Mouse (Mus musculus) kidney, postnatal 14 days (tissue): ENCODE results near the gene Mmd.
"Not testable (repeated sequence)": the region's sequence is repeated elsewhere in the genome, so short reads cannot be mapped to it uniquely, and the experiment has no call there.

Source experiments
- DNase-seq: peaks from one replicate; pipeline ENCODE4 v3.0.0; 2022; ENCODE audit warnings: mixed read lengths

Mmd gene

DNA sequence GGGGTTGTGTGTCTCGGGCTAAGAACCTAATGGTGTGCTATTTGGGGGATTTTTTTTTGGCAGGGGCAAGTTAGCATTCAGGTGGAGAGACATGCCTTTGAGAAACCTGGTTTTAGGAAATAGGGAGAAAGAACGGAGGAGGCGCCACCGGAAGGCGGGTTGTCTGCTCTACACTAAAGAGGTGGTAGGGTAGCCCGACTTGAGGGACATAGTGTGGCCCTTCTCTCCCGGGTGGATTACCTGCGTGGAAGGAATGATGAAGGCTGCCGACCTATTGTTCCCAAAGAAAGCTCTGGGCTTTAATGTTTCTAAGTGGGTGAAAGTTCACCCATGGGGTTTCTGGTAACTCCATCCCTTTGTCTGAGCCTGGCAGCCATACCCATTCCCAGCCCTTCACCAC is 933 bp downstream of the Mmd start:
- no peak for DNase-seq

DNA sequence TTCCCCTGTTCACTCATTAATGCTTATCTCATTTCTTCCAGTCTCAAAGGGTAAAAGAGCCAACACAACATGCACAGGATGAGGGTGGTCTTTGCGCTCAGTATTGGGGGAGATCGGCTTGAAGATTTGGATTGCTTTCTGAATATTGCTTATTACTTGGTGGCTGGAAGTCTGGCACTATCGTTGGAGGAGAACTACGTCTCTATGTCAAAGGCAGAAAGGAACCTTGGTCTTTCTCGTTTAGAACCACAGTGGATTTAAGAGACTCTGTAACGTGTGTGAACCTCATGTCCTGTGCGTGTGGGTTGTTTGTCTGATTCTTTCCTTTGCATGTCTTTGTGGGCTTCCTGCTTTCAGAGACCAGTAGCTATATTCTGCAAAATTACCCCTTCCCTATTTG is 1.5 kb downstream of the Mmd start:
- no peak for DNase-seq

DNA sequence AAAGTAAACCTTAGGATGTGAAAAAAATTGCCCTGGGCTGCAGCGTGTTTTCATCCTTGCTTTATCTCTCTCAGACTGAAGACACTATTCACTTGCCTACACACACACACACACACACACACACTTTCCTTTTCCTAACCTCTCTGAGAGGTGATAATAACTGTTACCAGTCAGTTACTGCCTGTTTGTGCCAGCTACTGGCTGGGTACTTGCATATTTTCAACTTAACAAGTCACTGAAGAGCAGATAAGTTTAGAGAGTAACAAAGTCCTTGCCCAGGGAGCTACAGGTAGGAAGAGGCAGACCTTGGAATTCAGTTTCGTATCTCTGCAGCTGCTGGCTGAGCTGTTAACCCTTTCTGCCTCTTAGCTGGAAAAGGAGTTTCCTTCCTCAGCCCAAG is 2.7 kb downstream of the Mmd start:
- peak; percentile 27 for DNase-seq

DNA sequence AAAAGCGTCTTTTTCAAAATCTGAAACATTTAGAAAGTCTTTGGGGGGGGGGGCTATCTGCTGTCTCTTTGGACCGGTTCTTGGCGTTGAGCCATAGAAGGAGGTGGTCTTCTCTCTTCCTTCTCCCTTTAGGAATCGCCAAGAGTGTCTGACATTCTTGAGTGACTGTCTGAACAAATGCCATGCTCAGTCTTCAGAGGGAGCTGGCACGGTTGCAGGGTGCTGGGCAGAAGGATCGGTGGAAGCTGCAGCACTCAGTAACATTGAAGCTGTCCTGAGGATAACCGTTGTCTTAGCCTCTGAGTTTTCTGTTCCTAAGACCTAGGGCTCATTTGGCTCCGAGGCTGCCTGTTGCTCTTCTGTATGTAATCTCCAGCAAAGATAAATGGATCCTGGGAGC is 3.1 kb downstream of the Mmd start:
- no peak for DNase-seq

DNA sequence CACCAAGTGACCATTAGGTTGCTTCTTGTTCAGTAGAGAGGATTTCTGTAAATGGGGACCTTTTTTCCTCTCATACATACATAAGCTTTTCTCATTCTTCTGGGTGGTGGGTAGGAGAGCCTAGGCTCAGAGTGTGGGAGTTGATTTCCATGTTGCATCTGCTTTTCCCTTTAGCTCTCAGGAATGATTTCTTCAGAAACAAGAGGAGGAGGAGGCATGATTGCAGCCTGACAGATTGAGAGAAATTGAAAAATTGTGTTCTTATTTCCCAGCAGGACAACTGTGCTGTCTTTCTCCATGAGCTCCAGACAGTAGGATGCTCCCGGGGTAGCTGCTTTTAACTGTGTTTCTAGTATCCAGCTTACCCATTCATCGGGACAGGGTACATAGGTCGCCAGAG is 5.3 kb downstream of the Mmd start:
- no peak for DNase-seq

DNA sequence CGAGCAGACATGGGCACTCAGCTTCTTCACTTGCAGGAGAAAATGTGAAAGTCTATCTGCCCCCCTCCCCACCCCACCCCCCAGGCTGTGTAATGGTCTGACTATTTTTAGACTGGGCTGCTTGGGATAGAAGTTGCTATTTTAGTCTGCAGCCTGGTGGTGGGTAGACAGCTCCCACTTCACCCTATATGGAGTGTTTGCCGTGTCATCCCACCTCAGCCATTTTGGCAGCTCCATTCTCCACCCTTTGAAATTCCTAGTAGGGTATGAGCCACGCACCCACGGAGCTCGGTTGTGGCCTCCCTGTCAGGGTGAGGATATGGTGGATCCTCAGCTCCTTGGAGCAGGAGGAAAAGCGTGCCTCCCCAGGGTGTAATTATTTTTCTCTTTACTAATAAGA is 6.4 kb downstream of the Mmd start:
- no peak for DNase-seq

DNA sequence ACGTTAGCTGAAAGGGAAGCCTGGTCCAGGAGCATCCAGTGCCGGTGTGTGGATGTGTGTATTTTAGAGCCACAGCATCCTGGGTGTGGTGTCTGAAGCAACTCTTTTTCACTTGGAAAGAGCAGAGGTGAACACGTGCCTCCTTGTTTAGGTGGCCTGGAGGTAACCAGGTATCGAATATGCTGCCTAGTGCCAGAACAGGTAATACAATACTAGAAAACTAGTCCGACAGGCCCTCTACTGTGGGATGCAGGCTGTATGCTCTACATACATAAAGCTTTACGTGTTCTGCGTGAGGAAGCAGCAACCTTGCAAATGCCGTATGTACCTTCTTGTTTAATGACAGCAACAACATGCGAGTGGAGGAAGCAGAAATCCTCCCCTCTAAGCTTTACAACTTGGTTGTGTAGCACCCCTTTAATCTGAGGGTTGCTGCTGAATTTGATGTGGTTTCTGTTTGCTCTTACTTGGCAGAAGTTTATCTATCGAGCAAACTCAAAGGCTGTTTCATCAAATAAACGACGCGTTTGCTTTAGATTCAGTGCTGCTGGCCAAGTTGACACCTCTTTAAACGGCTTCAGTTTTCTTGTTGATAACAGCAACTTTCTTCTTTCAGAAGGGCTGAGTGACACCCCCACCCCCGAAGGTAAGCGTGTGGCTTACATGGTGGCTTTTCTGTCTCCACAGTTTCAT is 7.7 kb downstream of the Mmd start:
- DNase-seq = no peak

DNA sequence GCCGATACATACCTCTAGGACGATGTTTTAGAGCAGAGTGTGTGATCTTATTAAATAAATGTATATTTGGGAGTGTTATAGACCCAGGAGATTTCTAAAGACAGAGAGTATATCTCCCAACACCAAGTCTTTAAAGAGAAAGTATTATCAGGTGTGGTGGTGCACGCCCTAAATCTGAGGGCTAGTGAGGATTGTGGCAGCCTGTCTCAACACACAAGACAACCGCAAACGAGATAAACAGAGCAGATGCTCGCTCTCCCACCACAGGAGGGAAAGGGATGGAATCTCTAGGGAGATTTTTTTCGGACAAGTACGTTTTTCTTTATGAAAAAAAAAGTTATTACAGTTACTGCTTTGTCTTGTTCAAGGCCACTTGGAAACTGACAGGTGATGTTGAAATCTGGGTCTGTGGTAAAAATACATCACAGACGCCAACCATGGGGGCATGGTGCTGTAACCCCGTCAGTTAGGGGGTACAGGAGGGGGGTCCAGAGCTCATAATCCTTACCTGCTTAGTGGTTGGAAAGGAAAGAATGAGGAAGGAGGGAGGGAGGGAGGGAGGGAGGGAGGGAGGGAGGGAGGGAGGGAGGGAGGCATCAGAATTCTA is 9.2 kb downstream of the Mmd start:
- DNase-seq = no peak

DNA sequence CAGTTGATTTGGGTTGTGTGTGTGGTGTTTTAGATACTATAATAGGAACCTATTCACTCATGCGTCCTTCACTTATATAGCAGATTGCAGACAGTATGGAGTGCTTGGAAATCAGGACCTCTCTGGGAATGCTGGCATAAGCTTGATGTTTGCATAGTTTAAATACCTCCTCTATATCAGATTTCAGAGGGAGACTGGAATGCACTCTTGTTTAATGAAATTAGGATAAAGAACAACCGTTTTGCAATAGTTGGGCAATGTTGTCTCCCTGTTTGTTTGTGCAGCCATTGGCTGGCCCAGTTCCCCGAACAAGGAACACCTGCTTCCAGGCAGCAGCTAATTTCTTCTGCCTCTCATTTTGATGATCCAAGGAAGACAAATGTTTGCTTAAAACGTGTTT is 9.8 kb downstream of the Mmd start:
- DNase-seq = peak; percentile 33

DNA sequence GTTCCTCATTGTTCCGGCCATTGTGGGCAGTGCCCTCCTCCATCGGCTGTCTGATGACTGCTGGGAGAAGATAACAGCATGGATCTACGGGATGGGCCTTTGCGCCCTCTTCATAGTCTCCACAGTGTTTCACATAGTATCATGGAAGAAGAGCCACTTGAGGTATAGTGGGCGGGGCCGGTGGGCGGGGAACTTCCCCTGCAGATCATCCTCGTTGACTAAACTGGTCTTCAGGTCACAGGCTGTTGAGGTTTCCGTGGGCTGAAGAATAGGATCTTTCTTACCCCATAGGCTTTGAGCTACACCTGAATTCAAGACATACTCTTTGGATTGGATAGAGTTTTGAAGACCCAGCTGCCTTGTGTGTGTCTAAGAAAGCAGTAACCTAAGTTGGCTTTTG is 10.6 kb downstream of the Mmd start:
- no peak for DNase-seq

DNA sequence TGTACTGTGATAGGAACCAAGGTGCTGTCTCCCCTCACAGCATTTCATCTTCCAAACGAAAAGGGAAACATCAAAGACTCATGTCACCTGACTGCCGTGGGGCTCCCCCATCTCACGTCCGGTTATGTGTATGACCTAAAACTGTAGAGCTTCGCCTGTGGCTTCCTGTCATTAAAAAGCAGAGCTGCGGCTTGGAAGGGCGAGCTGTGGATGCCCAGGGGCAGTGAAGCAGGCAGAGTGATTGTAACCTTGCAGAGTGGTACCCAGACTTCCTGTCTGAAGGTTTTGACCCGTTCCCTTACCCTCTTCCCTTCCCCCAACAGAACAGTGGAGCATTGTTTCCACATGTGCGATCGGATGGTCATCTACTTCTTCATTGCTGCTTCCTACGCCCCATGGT is 14.9 kb downstream of the Mmd start:
- no peak for DNase-seq

DNA sequence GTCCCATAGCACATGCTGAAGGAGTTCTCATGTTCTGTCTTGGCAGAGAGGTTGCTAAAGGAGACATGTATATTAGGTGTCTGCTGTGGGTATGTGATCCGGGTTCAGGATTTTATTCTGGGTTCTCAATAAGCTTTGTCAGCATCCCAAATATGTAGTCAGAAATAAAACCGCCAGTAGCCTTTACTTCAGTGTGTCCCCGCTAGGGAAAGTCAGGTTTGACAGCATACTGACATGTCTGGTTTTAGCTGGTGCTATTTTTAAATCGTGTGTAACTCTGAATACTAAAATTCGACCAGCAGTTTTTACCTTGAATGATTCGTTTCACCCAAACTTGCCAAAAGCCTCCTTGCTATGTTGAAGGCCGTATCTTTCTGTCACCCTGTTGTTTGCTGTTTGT is 16.3 kb downstream of the Mmd start:
- DNase-seq = no peak

DNA sequence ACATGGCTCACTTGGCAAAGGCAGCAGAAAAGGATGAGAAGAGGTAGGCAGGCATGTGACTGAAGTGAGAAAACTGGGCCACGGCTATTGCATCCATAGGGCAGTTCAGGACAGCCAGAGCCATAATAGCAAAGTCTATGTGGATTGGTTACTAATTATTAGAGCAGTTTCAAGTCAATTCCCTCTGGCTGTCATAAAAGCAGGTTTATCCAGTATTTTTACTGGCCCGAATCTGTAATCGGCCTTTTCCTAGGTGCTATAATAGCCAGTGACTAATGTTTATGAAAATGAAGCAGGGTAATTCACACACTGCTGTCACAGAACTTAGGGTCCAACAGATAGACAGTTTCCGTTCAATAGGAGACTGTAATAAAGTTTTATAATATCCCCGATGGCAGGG is 19.7 kb downstream of the Mmd start:
- DNase-seq = peak; percentile 66

DNA sequence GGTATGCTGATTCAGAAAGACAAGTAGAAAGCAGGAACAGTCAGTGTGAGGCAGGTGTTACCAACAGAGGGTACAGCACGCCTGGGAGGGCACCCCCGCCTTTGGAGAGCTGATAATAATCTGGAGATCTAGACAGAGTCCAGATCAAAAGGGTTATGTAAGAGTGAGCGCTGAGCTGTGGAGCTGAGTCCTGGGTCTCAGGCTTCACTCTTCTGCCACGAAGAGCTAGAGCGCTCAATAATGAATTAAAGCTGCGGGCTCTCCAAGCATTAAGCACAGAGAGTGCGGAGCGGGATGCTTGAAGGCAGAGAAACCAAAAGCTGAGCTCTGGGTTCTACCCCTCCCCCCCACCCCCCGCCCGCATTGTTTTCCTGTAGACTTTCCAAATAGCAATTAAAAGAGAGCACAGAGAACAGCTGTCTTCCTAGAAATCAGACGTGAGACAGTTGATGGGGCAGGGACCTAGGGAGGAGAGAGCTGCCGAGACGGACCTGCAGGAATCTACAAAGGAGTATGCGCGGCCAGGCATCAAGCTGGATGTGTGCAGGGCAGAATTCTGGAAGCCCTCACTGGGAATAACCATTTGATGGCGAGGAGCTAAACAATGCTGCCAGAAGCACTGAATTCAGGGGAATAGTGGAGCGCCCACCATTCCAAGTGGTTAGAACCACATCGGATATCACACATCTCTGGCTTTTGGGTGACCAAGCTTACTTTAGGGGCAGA is 20.3 kb downstream of the Mmd start:
- DNase-seq = peak; percentile 57

DNA sequence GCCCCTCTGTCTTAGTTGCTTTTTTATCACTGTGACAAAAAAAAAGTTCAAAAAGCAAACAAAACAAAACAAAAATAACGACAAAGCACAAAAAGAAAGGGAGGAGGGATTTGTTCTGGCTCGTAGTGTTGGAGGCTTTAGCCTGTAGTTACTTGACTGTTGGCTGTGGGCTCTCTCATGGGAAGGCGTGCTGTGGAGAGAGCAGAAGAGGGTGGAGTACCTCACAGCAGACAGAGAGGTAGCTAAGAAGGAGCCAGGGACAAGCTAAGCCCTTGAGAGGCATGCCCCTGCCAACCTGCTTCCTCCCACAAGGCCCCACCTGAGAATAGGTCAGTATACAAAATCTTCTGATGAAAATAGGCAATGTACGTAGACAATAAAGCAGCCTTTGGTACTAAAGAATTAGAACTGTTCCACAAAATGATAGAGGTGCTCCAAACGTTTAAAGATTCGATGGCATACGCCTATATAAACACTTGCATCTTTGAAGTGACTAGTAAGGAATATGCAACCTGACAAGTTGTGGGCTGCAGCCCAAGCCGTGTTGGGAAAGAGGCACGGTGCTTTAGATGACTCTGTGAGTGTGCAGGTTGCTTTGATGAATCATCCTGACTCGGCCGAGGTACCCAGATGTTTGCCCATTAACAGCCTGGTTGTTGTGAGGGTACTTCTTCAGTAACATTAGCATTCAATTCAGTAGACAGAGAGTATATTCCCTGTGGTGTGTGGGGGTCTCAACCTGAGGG is 21.0 kb downstream of the Mmd start:
- no peak for DNase-seq

DNA sequence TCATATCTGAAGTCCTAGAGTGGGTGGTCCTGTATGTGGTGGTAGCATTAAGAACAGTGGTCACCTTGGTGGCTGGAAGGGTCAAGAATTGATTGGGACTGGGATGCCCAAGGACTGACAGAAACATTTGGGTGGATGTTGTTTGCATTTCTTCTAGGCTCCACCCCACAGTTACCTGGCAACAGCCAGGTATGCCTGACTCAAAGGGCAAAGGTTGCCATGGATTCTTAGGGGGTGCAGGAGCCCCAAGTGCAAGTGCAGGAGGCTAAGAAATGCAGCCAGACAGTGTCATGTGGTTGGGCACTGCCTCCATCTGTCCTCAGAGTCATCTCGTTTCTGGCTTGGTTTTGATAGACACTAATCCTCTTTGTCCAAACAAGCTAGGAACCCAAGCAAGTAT is 24.9 kb downstream of the Mmd start:
- no peak for DNase-seq

DNA sequence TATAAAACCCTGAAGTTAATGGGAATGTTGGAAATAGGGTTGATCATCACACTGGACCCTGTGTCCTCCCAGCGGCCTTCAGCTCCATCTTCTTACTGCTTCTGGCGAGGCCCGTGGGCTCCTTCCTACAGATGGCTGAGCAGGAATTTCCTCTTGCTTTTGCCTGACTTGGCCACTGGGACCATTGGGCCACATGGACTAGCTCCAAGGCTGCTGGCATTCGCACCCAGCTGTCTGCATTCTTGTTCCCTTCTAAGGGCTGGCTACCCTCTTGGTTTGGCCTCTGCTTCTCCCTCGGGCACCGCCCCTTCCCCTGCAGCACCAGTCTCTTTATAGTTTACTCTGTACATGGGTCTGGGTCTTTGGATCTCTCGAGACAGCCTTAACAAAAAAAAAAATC is 26.4 kb downstream of the Mmd start:
- DNase-seq = peak; percentile 23

DNA sequence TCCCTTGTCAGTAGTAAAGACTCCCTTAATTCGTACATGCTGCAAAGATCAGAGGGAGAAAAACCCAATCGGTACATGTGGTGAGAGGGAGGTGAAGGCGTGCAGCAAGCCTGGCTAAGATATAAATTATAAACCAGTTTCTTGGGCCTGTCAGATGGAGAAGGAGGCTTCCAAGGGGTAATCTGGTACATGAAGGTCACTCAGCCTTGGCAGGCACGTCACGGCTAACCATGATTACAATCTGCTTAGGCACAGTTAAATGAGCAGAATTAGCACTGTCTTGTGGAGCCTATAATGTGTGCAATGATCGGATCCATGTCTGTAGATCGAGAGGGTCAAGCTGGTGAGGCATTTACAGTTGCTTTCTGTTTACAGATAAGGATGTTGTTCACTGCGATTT is 26.9 kb downstream of the Mmd start:
- DNase-seq = no peak

DNA sequence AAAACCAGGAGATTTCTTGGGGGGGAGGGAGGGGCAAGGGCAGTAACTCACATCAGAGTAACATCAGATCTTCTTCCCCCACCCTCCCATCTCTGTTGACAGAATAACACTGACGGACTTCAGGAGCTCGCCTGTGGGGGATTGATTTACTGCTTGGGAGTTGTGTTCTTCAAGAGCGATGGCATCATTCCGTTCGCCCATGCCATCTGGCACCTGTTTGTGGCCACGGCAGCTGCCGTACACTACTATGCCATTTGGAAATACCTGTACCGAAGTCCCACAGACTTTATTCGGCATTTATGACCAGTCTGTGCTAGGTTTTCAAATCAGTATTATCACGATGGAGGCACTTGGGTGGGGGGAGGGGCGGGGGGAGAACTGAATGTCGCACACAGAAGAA is 27.3 kb downstream of the Mmd start:
- DNase-seq = no peak

DNA sequence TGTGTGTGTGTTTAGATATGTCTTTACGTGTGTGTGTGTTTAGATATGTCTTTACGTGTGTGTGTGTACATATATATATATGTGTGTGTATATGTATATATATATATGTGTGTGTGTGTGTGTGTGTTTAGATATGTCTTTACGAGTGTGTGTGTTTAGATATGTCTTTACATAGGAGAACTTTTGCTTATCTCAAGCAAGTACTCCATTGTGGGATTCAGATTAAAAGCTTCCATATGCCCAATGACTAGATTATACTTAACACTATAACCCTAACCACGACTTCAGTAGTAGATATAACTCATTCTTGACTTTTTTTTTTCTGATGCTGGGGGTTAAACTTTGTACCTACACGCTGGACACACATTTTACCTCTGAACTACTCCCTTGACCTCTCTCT is 30.8 kb downstream of the Mmd start:
- DNase-seq = no peak

DNA sequence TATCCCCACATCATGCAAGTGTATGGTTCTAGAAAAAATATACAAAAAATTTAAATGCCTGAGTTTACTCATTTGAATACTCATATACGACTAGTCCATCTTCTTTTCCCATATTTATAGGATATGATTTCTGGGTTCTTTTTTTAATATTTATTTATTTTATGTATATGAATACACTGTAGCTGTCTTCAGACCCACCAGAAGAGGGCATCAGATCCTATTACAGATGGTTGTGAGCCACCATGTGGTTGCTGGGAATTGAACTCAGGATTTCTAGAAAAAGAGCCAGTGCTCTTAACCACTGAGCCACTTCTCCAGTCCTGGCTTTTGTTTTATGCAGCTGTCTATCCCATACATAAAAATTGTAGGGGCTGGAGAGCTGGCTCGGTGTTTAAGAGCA is 32.7 kb downstream of the Mmd start:
- not testable (repeated sequence) for DNase-seq

DNA sequence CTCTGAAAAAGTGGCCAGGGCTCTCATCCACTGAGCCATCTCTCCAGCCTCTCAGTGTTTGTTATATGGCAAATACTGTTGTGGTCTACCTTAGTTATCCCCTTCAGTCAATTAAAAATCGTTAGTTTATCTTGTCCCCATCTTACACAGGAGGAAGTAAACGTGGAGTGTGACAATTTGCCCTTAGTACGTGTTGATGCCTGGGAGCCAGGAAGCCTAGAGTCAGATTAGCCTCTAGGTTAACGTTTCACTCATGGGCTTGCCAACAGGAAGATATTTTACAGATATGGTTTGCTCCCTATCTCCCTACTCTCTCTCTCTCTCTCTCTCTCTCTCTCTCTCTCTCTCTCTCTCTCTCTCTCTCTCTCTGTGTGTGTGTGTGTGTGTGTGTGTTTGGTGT is 33.9 kb downstream of the Mmd start:
- DNase-seq = no peak

DNA sequence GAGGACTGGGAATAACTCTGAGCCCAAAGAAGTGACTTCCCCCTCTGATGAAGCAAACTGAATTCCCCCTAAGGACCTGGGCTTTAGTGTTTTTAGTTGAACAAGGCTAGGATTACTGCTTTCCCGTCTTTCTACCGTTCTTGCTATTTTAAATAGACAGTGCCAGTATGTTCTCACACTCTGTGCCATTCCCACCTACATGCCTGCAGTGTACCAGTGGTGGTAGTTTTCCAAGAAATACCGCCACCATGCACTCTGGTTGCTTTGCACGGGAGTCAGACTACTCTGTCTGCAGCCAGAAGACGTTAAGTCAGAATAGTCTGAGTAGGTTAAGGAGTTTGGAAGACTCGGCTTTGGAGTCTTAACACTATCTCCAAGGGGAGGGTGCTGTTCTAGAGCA is 34.3 kb downstream of the Mmd start:
- no peak for DNase-seq

DNA sequence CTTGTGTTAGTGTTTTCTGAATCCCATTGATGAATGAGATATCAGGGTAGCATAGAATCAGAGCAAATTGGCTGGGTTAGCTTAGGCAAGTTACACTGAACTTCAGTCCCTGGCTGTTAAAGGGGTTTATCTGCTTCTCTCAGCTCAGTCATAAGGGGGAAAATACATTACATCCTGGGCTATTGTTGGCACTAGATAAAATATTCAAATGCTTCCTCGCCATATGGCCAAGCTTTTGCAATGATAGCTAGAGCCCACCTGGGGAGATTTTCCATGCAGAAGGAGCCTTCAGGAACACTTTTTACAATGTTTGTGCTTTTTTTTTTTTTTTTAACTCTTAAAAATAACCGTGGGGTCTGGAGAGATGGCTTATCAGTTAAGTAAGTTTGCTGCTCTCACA is 34.8 kb downstream of the Mmd start:
- DNase-seq = no peak
